Mouse (Mus musculus) lung, adult 2 months (tissue): ENCODE data around the gene Usp15. TPM values are rescaled to one million over a fixed set of nuclear protein-coding genes. Genes with fewer than 3 reads are reported as not detected.

ENCODE experiments used
- DNase-seq: peaks from one replicate; pipeline ENCODE4 v3.0.0; 2022
- H3K4me1 ChIP-seq: fragments of 200-500 bp; 2 replicates; pipeline ENCODE4 v1.6.1; 2011; ENCODE audit warnings: low read length; ENCODE audit not compliant: control insufficient read depth, insufficient read depth
- H3K4me3 ChIP-seq: fragments of 200-500 bp; replicated peaks from 2 replicates; pipeline ENCODE3; 2011; ENCODE audit warnings: low read depth, mild to moderate bottlenecking, control low read depth, low read length; ENCODE audit errors: extremely low read depth
- CTCF ChIP-seq: fragments of 200-500 bp; IDR thresholded peaks from 2 replicates; pipeline ENCODE4 v1.5.1; 2011; ENCODE audit warnings: mild to moderate bottlenecking, low read length, control low read depth; ENCODE audit not compliant: insufficient read depth
- POLR2A ChIP-seq: fragments of 200-500 bp; IDR thresholded peaks from 2 replicates; pipeline ENCODE4 v1.6.1; 2011; ENCODE audit warnings: low read depth, mild to moderate bottlenecking, control low read depth, low read length, borderline replicate concordance; ENCODE audit errors: extremely low read depth
- WGBS: fragments of 180-500 bp; shearing (Covaris S2); methylation state at CpG from one replicate; pipeline ENCODE4 v1.1.7; 2018; 5-methylcytosine and 5-hydroxymethylcytosine counted together
- polyA plus RNA-seq: library from polyadenylated mRNA; depleted of rRNA; stranded (reverse); fragments of >200 nt; gene quantifications from 2 replicates; pipeline ENCODE4 v1.2.3, GENCODE M21; 2012

The Usp15 gene
- polyA plus RNA-seq, 1 experiment = 8.1 TPM

GRCm38 (mm10) chr10:123153321-123153720 is 43.5 kb downstream of the Usp15 start:
- WGBS = 51% methylated on average over 2 of the region's 2 CpGs
- H3K4me1 ChIP-seq = no peaks in the 10 kb centered on the region; the same call in 1 of the 2 replicates
- no peak overlapping the region for H3K4me3 ChIP-seq
- TF ChIP-seq CTCF = no peak
- no peak for TF ChIP-seq POLR2A
- DNase-seq = no peak

GRCm38 (mm10) chr10:123148025-123148814 is 48.6 kb downstream of the Usp15 start:
- no peak for DNase-seq
- no peak overlapping the region for H3K4me3 ChIP-seq
- WGBS = 62% methylated on average over 4 of the region's 4 CpGs
- no peak for TF ChIP-seq POLR2A
- no peaks in the 10 kb centered on the region; the same call in 1 of the 2 replicates for H3K4me1 ChIP-seq

- WGBS = 50% methylated on average over 6 of the region's 6 CpGs
- Histone ChIP-seq H3K4me3 (no peak overlapping the region), H3K4me1 (no peaks in the 10 kb centered on the region; the same call in 1 of the 2 replicates)
- DNase-seq = no peak
- no peak for TF ChIP-seq CTCF
- TF ChIP-seq POLR2A = no peak
These were observed 49.6 kb downstream of the Usp15 start for GRCm38 (mm10) chr10:123147180-123147579.

GRCm38 (mm10) chr10:123146349-123146748 is 50.4 kb downstream of the Usp15 start:
- no peak for TF ChIP-seq CTCF
- TF ChIP-seq POLR2A = no peak
- 84% methylated on average over 2 of the region's 2 CpGs for WGBS
- no peak overlapping the region for H3K4me3 ChIP-seq
- H3K4me1 ChIP-seq = no peaks in the 10 kb centered on the region; the same call in 1 of the 2 replicates
- DNase-seq = no peak

GRCm38 (mm10) chr10:123144256-123144655 is 52.5 kb downstream of the Usp15 start:
- TF ChIP-seq CTCF = no peak
- no peak for TF ChIP-seq POLR2A
- no peak for DNase-seq
- 92% methylated on average over 8 of the region's 8 CpGs for WGBS
- H3K4me1 ChIP-seq = no peaks in the 10 kb centered on the region; the same call in 1 of the 2 replicates
- H3K4me3 ChIP-seq = no peak overlapping the region

GRCm38 (mm10) chr10:123142395-123143050 is 54.3 kb downstream of the Usp15 start:
- 90% methylated on average over 5 of the region's 5 CpGs for WGBS
- no peak overlapping the region for H3K4me3 ChIP-seq

GRCm38 (mm10) chr10:123135818-123136217 is 61.0 kb downstream of the Usp15 start:
- no peak overlapping the region for H3K4me3 ChIP-seq
- peaks cover 3% of the 10 kb centered on the region for H3K4me1 ChIP-seq
- no peak for DNase-seq
- no peak for TF ChIP-seq CTCF
- TF ChIP-seq POLR2A = no peak
- WGBS = 48% methylated on average over 10 of the region's 10 CpGs

More at GRCm38 (mm10) chr10:123142395-123143050, 54.3 kb downstream of the Usp15 start:
- no peak for TF ChIP-seq POLR2A
- no peak for TF ChIP-seq CTCF
- H3K4me1 ChIP-seq = no peaks in the 10 kb centered on the region
- DNase-seq = no peak

GRCm38 (mm10) chr10:123131487-123131886 is 65.3 kb downstream of the Usp15 start:
- H3K4me1 ChIP-seq = peaks cover 3% of the 10 kb centered on the region
- no peak for TF ChIP-seq CTCF
- TF ChIP-seq POLR2A = no peak
- WGBS = 87% methylated on average over 10 of the region's 10 CpGs
- no peak overlapping the region for H3K4me3 ChIP-seq
- no peak for DNase-seq

- no peak overlapping the region for H3K4me3 ChIP-seq
- 93% methylated on average over 14 of the region's 14 CpGs for WGBS
- TF ChIP-seq POLR2A = no peak
- TF ChIP-seq CTCF = no peak
- DNase-seq = no peak
- H3K4me1 ChIP-seq = no peaks in the 10 kb centered on the region
These were observed 76.0 kb downstream of the Usp15 start for GRCm38 (mm10) chr10:123120666-123121392.

GRCm38 (mm10) chr10:123116861-123117260 is 79.9 kb downstream of the Usp15 start:
- 84% methylated on average over 14 of the region's 14 CpGs for WGBS
- Histone ChIP-seq H3K4me1 (no peaks in the 10 kb centered on the region), H3K4me3 (no peak overlapping the region)
- TF ChIP-seq POLR2A (no peak), CTCF (no peak)
- no peak for DNase-seq
